Mouse (Mus musculus) embryonic facial prominence, embryonic 11.5 days (tissue): Measurements from ENCODE around the gene Ube2t. TPM values are rescaled to one million over a fixed set of nuclear protein-coding genes. Genes with fewer than 3 reads are reported as not detected.

Experiments used
- ATAC-seq: fragments of 200-750 bp; cut with Nextera tagmentation; replicated peaks from 2 replicates; pipeline ENCODE4 v1.8.0; 2017; ENCODE audit warnings: low read depth; ENCODE audit not compliant: insufficient number of reproducible peaks, low FRiP score, low TSS enrichment
- DNase-seq: peaks from one replicate; pipeline ENCODE4 v3.0.0-alpha.2; 2015; ENCODE audit warnings: low spot score
- H3K27ac ChIP-seq: fragments of 300-500 bp; sonication (generic); replicated peaks from 2 replicates; pipeline ENCODE4 v1.5.1; 2014; ENCODE audit warnings: mild to moderate bottlenecking, low read depth, low read length, control low read depth
- H3K27me3 ChIP-seq: fragments of 300-500 bp; sonication (generic); 2 replicates; pipeline ENCODE4 v1.6.1; 2014; ENCODE audit warnings: mild to moderate bottlenecking, low read length, moderate library complexity, mixed read lengths; ENCODE audit not compliant: control insufficient read depth, insufficient read depth
- H3K36me3 ChIP-seq: fragments of 300-500 bp; sonication (generic); replicated peaks from 2 replicates; pipeline ENCODE4 v1.6.1; 2014; ENCODE audit warnings: low read depth, mild to moderate bottlenecking, low read length, moderate library complexity, mixed read lengths; ENCODE audit not compliant: control insufficient read depth, insufficient read depth
- H3K4me1 ChIP-seq: fragments of 300-500 bp; sonication (generic); 2 replicates; pipeline ENCODE4 v1.6.1; 2014; ENCODE audit warnings: low read length, mixed read lengths; ENCODE audit not compliant: control insufficient read depth, insufficient read depth
- H3K4me2 ChIP-seq: fragments of 300-500 bp; sonication (generic); 2 replicates; pipeline ENCODE4 v1.6.1; 2014; ENCODE audit warnings: low read depth, mild to moderate bottlenecking, control low read depth, low read length, moderate library complexity
- H3K4me3 ChIP-seq: fragments of 300-500 bp; sonication (generic); 2 replicates; pipeline ENCODE4 v1.5.1; 2014; ENCODE audit warnings: low read depth, low read length, control low read depth
- H3K9ac ChIP-seq: fragments of 300-500 bp; sonication (generic); replicated peaks from 2 replicates; pipeline ENCODE4 v1.6.1; 2014; ENCODE audit warnings: mild to moderate bottlenecking, control low read depth, low read length
- H3K9me3 ChIP-seq: fragments of 300-500 bp; sonication (generic); replicated peaks from 2 replicates; pipeline ENCODE4 v1.6.1; 2016; ENCODE audit warnings: mild to moderate bottlenecking, low read length, inconsistent platforms, mixed read lengths; ENCODE audit not compliant: control insufficient read depth
- WGBS: fragments of 180-500 bp; shearing (Covaris S2); extraction: QIAGEN DNeasy Blood & Tissue Kit; methylation state at CpG from one replicate; pipeline ENCODE4 v1.1.7; 2014; 5-methylcytosine and 5-hydroxymethylcytosine counted together
- polyA plus RNA-seq: library from polyadenylated mRNA; unstranded; fragments of >200 nt; fragmentation: Nextera tagmentation; extraction: Ambion mirVana; gene quantifications from 2 replicates; pipeline ENCODE4 v1.2.1, GENCODE M21; 2014

The Ube2t gene
- polyA plus RNA-seq, 1 experiment from 2014 or later = 46.4 TPM

GRCm38 (mm10) chr1:134972920-134973319 lies 10.6 kb downstream of the Ube2t start:
- no peaks in the 10 kb centered on the region for H3K27me3 ChIP-seq

GRCm38 (mm10) chr1:134987173-134987961 lies 25.0 kb downstream of the Ube2t start:
- Histone ChIP-seq H3K27ac (no peak overlapping the region), H3K4me2 (peak overlapping the region; percentile 87), H3K9me3 (no peaks in the 10 kb centered on the region), H3K4me3 (peak overlapping the region; percentile 37), H3K27me3 (peaks cover 3% of the 10 kb centered on the region; the same call in 1 of the 2 replicates), H3K9ac (peak overlapping the region; percentile 55), H3K4me1 (no peaks in the 10 kb centered on the region; the same call in none of the 2 replicates), H3K36me3 (no peaks in the 10 kb centered on the region)
- DNase-seq (peak; percentile 70), ATAC-seq (peak; percentile 66)
- WGBS = 31% methylated on average over 45 of the region's 48 CpGs

More at GRCm38 (mm10) chr1:134972920-134973319, 10.6 kb downstream of the Ube2t start:
- peaks cover 2% of the 10 kb centered on the region for H3K36me3 ChIP-seq
- ATAC-seq (no peak), DNase-seq (no peak)
- no peaks in the 10 kb centered on the region for H3K4me1 ChIP-seq
- H3K4me2 ChIP-seq = no peak overlapping the region
- WGBS = 82% methylated on average over 1 of the region's 1 CpGs
- H3K9ac ChIP-seq = no peak overlapping the region
- H3K4me3 ChIP-seq = no peak overlapping the region
- H3K9me3 ChIP-seq = no peaks in the 10 kb centered on the region
- no peak overlapping the region for H3K27ac ChIP-seq

- ATAC-seq = no peak
- DNase-seq = no peak
- peaks cover 3% of the 10 kb centered on the region; the same call in 1 of the 2 replicates for H3K27me3 ChIP-seq
- no peaks in the 10 kb centered on the region; the same call in none of the 2 replicates for H3K4me1 ChIP-seq
- 4% methylated on average over 14 of the region's 14 CpGs for WGBS
- no peaks in the 10 kb centered on the region for H3K9me3 ChIP-seq
- H3K27ac ChIP-seq = no peak overlapping the region
- H3K36me3 ChIP-seq = no peaks in the 10 kb centered on the region
- H3K9ac ChIP-seq = peak overlapping the region; percentile 55
- H3K4me2 ChIP-seq = peak overlapping the region; percentile 87
- H3K4me3 ChIP-seq = peak overlapping the region; percentile 37
Observed at GRCm38 (mm10) chr1:134987962-134988341, 25.6 kb downstream of the Ube2t start.

GRCm38 (mm10) chr1:134989372-134989771 lies 27.0 kb downstream of the Ube2t start:
- no peak overlapping the region for H3K27ac ChIP-seq
- WGBS = 8% methylated on average over 7 of the region's 7 CpGs
- no peak overlapping the region for H3K4me2 ChIP-seq
- H3K27me3 ChIP-seq = peaks cover 3% of the 10 kb centered on the region; the same call in 1 of the 2 replicates
- ATAC-seq = no peak
- no peak overlapping the region for H3K4me3 ChIP-seq
- H3K36me3 ChIP-seq = no peaks in the 10 kb centered on the region
- DNase-seq = peak; percentile 96
- no peaks in the 10 kb centered on the region; the same call in none of the 2 replicates for H3K4me1 ChIP-seq
- H3K9me3 ChIP-seq = no peaks in the 10 kb centered on the region
- no peak overlapping the region for H3K9ac ChIP-seq

GRCm38 (mm10) chr1:134992046-134992645 lies 29.8 kb downstream of the Ube2t start:
- DNase-seq = peak; percentile 51
- no peaks in the 10 kb centered on the region; the same call in none of the 2 replicates for H3K4me1 ChIP-seq
- H3K4me2 ChIP-seq = no peak overlapping the region
- H3K4me3 ChIP-seq = no peak overlapping the region
- ATAC-seq = no peak
- H3K36me3 ChIP-seq = no peaks in the 10 kb centered on the region
- H3K27me3 ChIP-seq = peaks cover 3% of the 10 kb centered on the region; the same call in 1 of the 2 replicates
- no peak overlapping the region for H3K27ac ChIP-seq
- H3K9me3 ChIP-seq = no peaks in the 10 kb centered on the region
- H3K9ac ChIP-seq = no peak overlapping the region
- WGBS = 30% methylated on average over 8 of the region's 8 CpGs

DNA sequence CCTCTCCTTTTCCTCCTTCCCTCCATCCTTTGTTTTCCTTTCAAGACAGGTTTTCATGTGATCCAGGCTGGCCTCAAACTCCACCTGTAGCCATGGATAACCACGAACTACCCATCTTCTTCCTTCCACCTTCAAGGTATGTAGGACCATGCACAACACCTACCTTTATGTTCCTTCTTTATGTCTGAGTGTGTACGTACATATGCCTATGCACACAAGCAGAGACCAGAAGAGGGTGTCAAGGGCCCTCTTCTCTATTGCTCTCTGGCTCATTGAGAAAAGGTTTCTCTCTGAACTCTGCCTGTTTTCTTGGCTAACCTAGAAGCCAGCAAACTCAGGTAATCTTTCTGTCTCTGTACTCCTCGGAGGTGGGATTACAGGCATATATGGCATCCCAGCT lies 32.4 kb downstream of the Ube2t start:
- DNase-seq (no peak), ATAC-seq (no peak)
- 78% methylated on average over 3 of the region's 3 CpGs for WGBS
- Histone ChIP-seq H3K27me3 (no peaks in the 10 kb centered on the region), H3K9me3 (no peaks in the 10 kb centered on the region), H3K36me3 (no peaks in the 10 kb centered on the region), H3K4me3 (no peak overlapping the region), H3K4me2 (no peak overlapping the region), H3K4me1 (no peaks in the 10 kb centered on the region; the same call in none of the 2 replicates), H3K27ac (no peak overlapping the region), H3K9ac (no peak overlapping the region)

DNA sequence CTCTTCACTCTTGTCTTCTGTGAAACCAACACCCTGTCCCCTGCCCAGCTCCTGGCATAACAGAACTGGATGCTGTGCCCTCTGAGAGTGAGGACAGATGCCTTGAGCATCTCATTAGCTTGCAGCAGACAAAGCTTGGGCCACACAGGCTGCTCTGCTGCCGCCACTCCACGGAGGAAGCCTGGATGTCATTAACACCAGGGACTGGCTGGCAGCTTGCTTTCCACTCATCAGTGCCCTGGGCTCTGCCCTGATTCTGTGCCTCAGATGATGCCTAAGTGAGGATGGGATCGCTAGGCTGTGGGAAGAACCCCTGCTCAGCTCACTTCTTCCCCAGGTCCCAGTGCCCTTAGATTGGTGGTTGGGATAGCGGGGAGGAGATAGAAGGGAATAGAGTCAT lies 33.1 kb downstream of the Ube2t start:
- no peaks in the 10 kb centered on the region for H3K36me3 ChIP-seq
- H3K27ac ChIP-seq = no peak overlapping the region
- no peak overlapping the region for H3K4me3 ChIP-seq
- H3K4me1 ChIP-seq = no peaks in the 10 kb centered on the region; the same call in none of the 2 replicates
- 59% methylated on average over 4 of the region's 4 CpGs for WGBS
- H3K27me3 ChIP-seq = no peaks in the 10 kb centered on the region
- H3K4me2 ChIP-seq = no peak overlapping the region
- ATAC-seq (no peak), DNase-seq (no peak)
- no peaks in the 10 kb centered on the region for H3K9me3 ChIP-seq
- H3K9ac ChIP-seq = no peak overlapping the region

GRCm38 (mm10) chr1:134995954-134996353 lies 33.6 kb downstream of the Ube2t start:
- Histone ChIP-seq H3K4me3 (no peak overlapping the region), H3K36me3 (no peaks in the 10 kb centered on the region), H3K27ac (no peak overlapping the region), H3K4me1 (no peaks in the 10 kb centered on the region; the same call in none of the 2 replicates), H3K27me3 (no peaks in the 10 kb centered on the region), H3K9ac (no peak overlapping the region), H3K4me2 (no peak overlapping the region), H3K9me3 (no peaks in the 10 kb centered on the region)
- WGBS = 25% methylated on average over 1 of the region's 1 CpGs
- ATAC-seq = no peak
- no peak for DNase-seq
